Mouse (Mus musculus) activated CD4-positive, CD25-positive, alpha-beta regulatory T cell (primary cell): Measurements from ENCODE around the gene Rbm14. TPM values are rescaled to one million over a fixed set of nuclear protein-coding genes. Genes with fewer than 3 reads are reported as not detected.

Experiments used
- polyA plus RNA-seq, 2 experiments: library from polyadenylated mRNA; unstranded; fragments of 100-300 nt; shearing (Covaris generic); gene quantifications; one replicate each; pipeline ENCODE4 v1.2.1; 2017

The Rbm14 gene
- 10 to 100 TPM; 37.0 to 61.2 TPM for polyA plus RNA-seq

DNA sequence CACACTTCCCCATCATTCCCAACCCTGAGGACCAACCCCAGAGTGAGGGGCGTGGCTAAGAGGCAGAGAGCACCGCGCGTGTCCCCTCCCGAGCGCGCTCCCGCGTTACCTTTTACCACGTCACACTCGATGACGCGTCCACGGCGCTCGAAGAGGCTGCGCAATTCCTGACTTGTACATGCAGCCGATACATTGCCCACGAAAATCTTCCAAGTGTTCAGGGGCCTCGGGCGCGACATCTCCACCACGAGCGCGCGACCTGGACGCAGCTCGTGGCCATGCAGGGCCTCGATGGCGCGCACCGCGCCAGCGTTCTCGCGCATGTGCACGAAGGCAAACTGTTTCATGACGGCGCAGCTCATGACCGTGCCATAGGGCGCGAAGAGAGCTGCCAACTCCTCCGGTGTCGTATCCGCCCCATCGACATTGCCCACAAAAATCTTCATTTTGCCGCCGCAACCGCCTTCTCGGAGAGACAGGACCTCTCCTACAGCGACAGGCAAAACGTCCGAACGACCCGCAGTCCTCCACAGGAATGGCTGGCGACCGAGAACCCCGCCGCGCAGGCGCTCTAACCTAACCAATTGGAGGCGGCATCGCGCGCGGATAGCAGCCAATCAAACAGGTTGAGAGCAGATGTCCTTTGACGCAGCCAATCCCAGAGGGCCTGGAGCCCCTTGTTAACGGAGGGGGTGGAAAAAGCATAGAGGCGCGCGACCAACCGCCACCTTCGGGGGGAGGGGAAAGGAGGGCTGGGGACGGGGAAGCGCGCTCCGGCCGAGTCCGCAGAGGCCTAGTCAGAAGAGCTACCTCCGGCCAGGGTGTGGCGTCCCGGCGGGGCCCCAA lies at the start of gene Rbm14, which contains the start of gene Gm21992:
TSS of gene Rbm14 (minus strand) at position 572 of the 846 bp plus-strand sequence.
TSS of gene Gm21992 (minus strand) at position 550 of the 846 bp plus-strand sequence.

DNA sequence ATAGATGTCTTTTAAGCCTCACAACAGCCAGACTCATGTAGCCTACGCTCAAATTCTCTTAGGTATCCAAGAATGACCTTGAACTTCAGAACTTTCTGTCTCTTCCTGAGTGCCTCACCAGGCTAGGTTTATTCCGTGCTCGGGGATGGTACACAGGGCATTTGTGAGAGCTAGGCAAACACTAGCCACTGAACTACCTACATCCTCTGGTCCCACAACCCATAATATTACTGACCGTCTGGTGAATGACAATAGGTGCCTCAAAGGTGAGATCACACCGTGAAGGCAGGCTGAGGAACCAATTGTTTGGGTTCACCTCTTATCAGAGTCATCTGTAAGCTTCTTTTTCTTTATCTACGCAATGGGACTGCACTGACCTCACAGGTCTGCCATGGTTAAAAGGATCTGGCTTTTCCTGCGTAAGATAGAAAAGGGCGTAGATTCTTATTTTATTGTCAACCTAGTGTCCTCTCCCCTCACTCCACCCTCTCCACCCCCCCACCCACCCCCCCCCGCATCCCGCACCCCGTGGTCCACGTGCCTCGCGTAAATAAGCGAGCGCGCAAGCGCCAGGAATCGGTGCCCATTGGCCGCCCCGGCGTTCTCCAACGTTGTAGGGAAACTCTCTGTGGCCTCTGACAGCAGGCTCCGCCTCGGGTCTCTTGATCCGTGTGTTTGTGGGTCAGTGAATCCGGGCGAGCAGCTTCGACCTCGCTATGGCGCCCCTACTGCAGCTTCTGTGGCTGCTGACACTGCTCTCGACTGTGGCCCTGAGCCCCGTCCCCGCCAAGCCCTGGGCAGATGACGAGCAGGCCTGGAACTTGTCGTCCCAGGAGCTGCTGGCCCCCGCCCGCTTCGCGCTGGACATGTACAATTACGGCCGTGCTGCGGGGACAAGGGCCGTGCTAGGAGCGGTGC lies 43.4 kb upstream of the Rbm14 start, which contains the start of gene Ctsf:
TSS of gene Ctsf (plus strand) at position 579 of the 918 bp plus-strand sequence.

DNA sequence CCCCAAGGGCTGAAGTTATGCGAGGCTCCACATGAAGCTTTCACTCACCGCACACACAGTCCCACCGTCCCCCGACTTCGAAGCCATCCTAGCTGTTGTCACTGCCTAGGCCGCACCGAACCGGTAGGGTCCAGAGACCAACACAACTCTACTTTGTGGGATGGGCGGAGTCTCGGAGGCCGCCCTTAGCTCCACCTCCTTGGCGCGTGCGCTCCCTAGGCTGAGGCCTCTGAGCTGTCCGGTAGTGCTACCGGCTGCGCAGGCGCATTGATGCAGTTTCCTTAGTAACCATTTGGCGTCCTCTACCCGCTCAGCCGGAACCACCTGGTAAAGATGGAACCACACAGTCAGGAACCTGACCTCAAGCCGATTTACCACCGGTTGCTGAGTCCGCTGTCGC lies 27.7 kb upstream of the Rbm14 start, which contains the start of the genes Ccs and Ccdc87:
TSS of gene Ccs (minus strand) at position 184 of the 400 bp plus-strand sequence.
TSS of gene Ccdc87 (plus strand) at position 218 of the 400 bp plus-strand sequence.

DNA sequence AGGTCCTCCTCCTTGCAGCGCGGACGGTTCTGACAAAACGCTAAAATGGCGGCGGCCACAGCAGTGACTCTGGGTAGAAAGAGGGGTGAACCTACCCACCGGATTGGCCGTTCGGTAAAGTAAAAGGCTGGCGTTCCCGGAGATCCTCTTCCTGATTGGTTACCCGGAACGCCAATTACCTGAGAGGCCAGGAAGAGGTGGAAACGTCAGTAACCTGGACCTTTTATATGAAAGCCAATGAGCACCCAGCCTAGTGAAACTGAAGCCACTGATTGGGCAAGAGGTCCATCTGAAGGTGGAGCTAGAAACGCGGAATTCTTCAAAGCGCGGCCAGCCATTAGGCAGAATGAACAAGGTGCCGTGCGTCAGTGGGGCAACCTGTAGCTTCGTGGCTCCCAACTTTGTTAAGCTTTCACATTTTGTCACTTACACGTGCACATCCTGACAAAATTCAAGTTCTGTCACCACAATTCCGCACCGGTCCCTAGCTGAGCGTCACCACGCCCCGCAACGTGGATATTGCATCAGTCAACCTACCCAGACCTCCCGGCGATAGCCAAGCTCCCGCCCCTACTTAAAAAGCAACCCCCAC lies 17.5 kb downstream of the Rbm14 start, which contains the start of gene Rbm4:
TSS of gene Rbm4 (minus strand) at position 71 of the 592 bp plus-strand sequence.

DNA sequence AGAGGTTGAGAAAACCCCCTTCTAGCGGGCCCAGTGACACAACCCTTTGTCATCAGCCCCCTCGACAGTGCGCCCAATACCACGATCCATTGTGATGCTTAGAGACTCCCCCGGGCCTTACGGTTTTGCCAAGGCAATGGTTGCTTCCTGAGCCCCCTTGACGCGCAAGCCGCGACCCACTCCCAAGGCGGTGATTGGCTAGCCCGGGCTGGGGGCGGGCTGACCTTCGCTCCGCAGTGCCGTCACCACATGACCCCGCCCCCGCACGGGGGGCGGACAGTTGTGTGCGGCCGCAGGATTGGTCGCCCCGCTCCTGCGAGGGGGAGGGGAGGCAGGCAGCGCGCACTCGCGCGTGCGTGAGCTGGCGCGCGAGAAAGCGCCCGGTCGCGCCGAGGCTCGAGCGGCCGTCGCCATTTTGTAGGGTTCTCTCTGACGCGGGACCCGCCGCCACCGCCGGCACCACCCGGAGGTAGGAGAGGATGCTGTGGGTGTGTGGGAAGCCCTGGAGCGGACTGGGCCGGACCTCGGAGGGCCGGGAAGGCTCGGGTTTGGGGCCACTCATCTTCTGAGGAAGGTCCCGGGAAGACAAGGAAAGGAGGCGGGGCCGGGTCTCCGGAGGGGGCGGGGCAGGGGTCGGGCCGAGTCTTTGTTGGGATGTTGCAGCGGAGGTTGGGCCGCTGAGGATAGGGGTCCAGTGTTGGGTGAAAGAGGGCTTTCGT lies 55.1 kb downstream of the Rbm14 start, which contains the start of gene Rbm4b:
TSS of gene Rbm4b (plus strand) at position 305 of the 719 bp plus-strand sequence.

Other genes starting within 250 kb of the Rbm14 start
- 1 to 10 TPM in 1 of 2 experiments, under 1 TPM in 1; 0.42 to 1.0 TPM for gene Lrfn4, start 196.0 kb downstream of the Rbm14 start, polyA plus RNA-seq
- gene Rce1, start 186.0 kb downstream of the Rbm14 start, polyA plus RNA-seq, result 10 to 100 TPM; 55.2 to 61.6 TPM
- gene Gm960, start 113.0 kb downstream of the Rbm14 start, polyA plus RNA-seq, result under 1 TPM in 1 of 2 experiments, not detected in 1; 0.74 TPM
- under 1 TPM; 0.18 to 0.80 TPM for gene Sptbn2, start 100.5 kb downstream of the Rbm14 start, polyA plus RNA-seq
- gene Rbm4b, start 55.1 kb downstream of the Rbm14 start, polyA plus RNA-seq, result 10 to 100 TPM; 35.8 TPM
- 10 to 100 TPM; 47.2 to 53.7 TPM for gene Rbm4, start 17.7 kb downstream of the Rbm14 start, polyA plus RNA-seq
- gene Gm21992, start within 50 bp of the Rbm14 start, polyA plus RNA-seq, result 10 to 100 TPM; 24.6 to 37.9 TPM
- 100 to 1,000 TPM; 132 to 164 TPM for gene Ccs, start 27.7 kb upstream of the Rbm14 start, polyA plus RNA-seq
- gene Ccdc87, start 27.7 kb upstream of the Rbm14 start, polyA plus RNA-seq, result under 1 TPM; 0.05 to 0.41 TPM
- 1 to 10 TPM; 3.3 to 6.6 TPM for gene Ctsf, start 43.5 kb upstream of the Rbm14 start, polyA plus RNA-seq
- gene Actn3, start 66.3 kb upstream of the Rbm14 start, polyA plus RNA-seq, result under 1 TPM; 0.06 to 0.35 TPM
- 10 to 100 TPM in 1 of 2 experiments, 1 to 10 TPM in 1; 6.8 to 12.0 TPM for gene Zdhhc24, start 67.0 kb upstream of the Rbm14 start, polyA plus RNA-seq
- under 1 TPM; 0.44 to 0.49 TPM for gene Bbs1, start 95.0 kb upstream of the Rbm14 start, polyA plus RNA-seq
- gene Dpp3, start 116.7 kb upstream of the Rbm14 start, polyA plus RNA-seq, result 100 to 1,000 TPM in 1 of 2 experiments, 10 to 100 TPM in 1; 85.9 to 129 TPM
- under 1 TPM; 0.35 to 0.90 TPM for gene Peli3, start 131.5 kb upstream of the Rbm14 start, polyA plus RNA-seq
- gene Mrpl11, start 150.5 kb upstream of the Rbm14 start, polyA plus RNA-seq, result 10 to 100 TPM; 51.3 to 68.1 TPM
- gene Npas4, start 178.7 kb upstream of the Rbm14 start, polyA plus RNA-seq, result under 1 TPM in 1 of 2 experiments, not detected in 1; 0.85 TPM
- gene Slc29a2, start 212.2 kb upstream of the Rbm14 start, polyA plus RNA-seq, result 1 to 10 TPM; 1.7 to 2.1 TPM
- 10 to 100 TPM; 12.0 to 16.9 TPM for gene B4gat1, start 227.2 kb upstream of the Rbm14 start, polyA plus RNA-seq
- under 1 TPM; 0.57 to 0.63 TPM for gene AC124502.3, start 227.3 kb upstream of the Rbm14 start, polyA plus RNA-seq
- gene Brms1, start 229.7 kb upstream of the Rbm14 start, polyA plus RNA-seq, result 10 to 100 TPM; 79.6 to 86.4 TPM
- gene Rin1, start 238.8 kb upstream of the Rbm14 start, polyA plus RNA-seq, result not detected